Mouse (Mus musculus) liver, embryonic 14.5 days (tissue): Measurements from ENCODE around the gene Whrn. TPM values are rescaled to one million over a fixed set of nuclear protein-coding genes. Genes with fewer than 3 reads are reported as not detected.

Experiments
- ATAC-seq: fragments of 200-750 bp; cut with Nextera tagmentation; 2 replicates; pipeline ENCODE4 v1.8.0; 2017; ENCODE audit warnings: moderate number of reproducible peaks, mild to moderate bottlenecking, moderate library complexity; ENCODE audit not compliant: insufficient read depth
- DNase-seq, 3 experiments: peaks; one replicate each; pipeline ENCODE4 v3.0.0-alpha.2; 2012 to 2013; ENCODE audit warnings: low read depth in 3 of 3, low spot score in 3 of 3
- H3K27ac ChIP-seq: fragments of 300-500 bp; sonication (generic); 2 replicates; pipeline ENCODE4 v1.5.1; 2014; ENCODE audit warnings: moderate library complexity, mild to moderate bottlenecking, control low read depth, inconsistent platforms
- H3K27me3 ChIP-seq: fragments of 300-500 bp; sonication (generic); 2 replicates; pipeline ENCODE4 v1.6.1; 2014; ENCODE audit warnings: mild to moderate bottlenecking, low read length, moderate library complexity; ENCODE audit not compliant: control insufficient read depth, insufficient read depth
- H3K36me3 ChIP-seq: fragments of 300-500 bp; sonication (generic); replicated peaks from 2 replicates; pipeline ENCODE4 v1.6.1; 2014; ENCODE audit warnings: low read depth; ENCODE audit not compliant: control insufficient read depth, insufficient read depth
- H3K4me1 ChIP-seq, 2 experiments: fragments of 200-500 bp in 1 of 2; fragments of 300-500 bp in 1 of 2; sonication (generic) in 1 of 2; replicated peaks; 2 replicates each; pipeline ENCODE4 v1.6.1; 2012 to 2014; ENCODE audit warnings: antibody characterized with exemption in 1 of 2, inconsistent platforms in 1 of 2, low read length in 1 of 2; ENCODE audit not compliant: control insufficient read depth in 2 of 2, insufficient read depth in 2 of 2
- H3K4me2 ChIP-seq: fragments of 300-500 bp; sonication (generic); 2 replicates; pipeline ENCODE4 v1.6.1; 2014; ENCODE audit warnings: low read depth, mild to moderate bottlenecking, control low read depth, moderate library complexity
- H3K4me3 ChIP-seq, 2 experiments: fragments of 200-500 bp in 1 of 2; fragments of 300-500 bp in 1 of 2; sonication (generic) in 1 of 2; 2 replicates each; pipeline ENCODE4 v1.5.1; 2012 to 2014; ENCODE audit warnings: low read depth in 2 of 2, low read length in 2 of 2, mild to moderate bottlenecking in 2 of 2, control low read depth in 1 of 2, inconsistent platforms in 1 of 2, moderate library complexity in 1 of 2; ENCODE audit not compliant: insufficient read depth in 1 of 2
- H3K9ac ChIP-seq: fragments of 300-500 bp; sonication (generic); replicated peaks from 2 replicates; pipeline ENCODE4 v1.6.1; 2014; ENCODE audit warnings: mild to moderate bottlenecking, control low read depth, moderate library complexity
- H3K9me3 ChIP-seq: fragments of 300-500 bp; sonication (generic); 2 replicates; pipeline ENCODE4 v1.6.1; 2016; ENCODE audit warnings: low read length, mixed read lengths; ENCODE audit not compliant: control insufficient read depth
- CTCF ChIP-seq: IDR thresholded peaks from 2 replicates; pipeline ENCODE4 v1.5.1; 2016; ENCODE audit warnings: antibody characterized with exemption, low read depth, control low read depth
- EP300 ChIP-seq: IDR thresholded peaks from 2 replicates; pipeline ENCODE4 v1.6.1; 2016; ENCODE audit warnings: antibody characterized with exemption, low read depth
- WGBS: fragments of 180-500 bp; shearing (Covaris S2); extraction: QIAGEN DNeasy Blood & Tissue Kit; methylation state at CpG from one replicate; pipeline ENCODE4 v1.1.7; 2014; ENCODE audit not compliant: insufficient replicate concordance; 5-methylcytosine and 5-hydroxymethylcytosine counted together
- polyA plus RNA-seq, 2 experiments: library from polyadenylated mRNA; depleted of rRNA in 1 of 2; stranded (reverse) in 1 of 2; unstranded in 1 of 2; fragments of >200 nt; fragmentation: Nextera tagmentation in 1 of 2; extraction: Ambion mirVana in 1 of 2; gene quantifications; 2 replicates each; pipeline versions ENCODE4 v1.2.1 to v1.2.3; 2012 to 2014

The Whrn gene
- polyA plus RNA-seq, 2 experiments: 0.29 to 0.61 TPM

DNA sequence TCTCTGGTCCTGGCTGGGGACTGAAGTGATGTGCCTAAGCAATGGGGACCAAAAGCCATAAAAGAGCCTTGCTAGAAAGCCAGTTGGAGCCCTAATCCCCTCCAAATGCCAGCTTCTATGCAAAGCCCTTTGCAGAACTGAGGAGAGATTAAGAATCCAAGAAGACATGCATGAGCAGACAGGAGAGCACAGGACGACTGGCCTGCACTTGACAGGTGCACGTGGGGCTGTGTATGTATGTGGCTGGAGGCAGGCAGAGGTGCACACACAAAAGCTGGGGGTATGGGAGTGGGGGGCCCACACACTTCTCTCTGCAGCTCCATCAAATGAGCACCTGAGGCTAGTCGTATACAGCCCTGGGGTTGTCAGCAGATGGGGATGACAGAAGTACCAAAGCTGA, 5.6 kb downstream of the Whrn start:
- Histone ChIP-seq H3K4me3 (no peak overlapping the region), H3K27ac (no peak overlapping the region), H3K27me3 (peaks cover 20% of the 10 kb centered on the region), H3K9me3 (no peaks in the 10 kb centered on the region), H3K4me1 (no peaks in the 10 kb centered on the region), H3K4me2 (no peak overlapping the region), H3K9ac (no peak overlapping the region), H3K36me3 (no peaks in the 10 kb centered on the region)
- no peak for TF ChIP-seq EP300
- no peak for TF ChIP-seq CTCF
- DNase-seq: no peak
- WGBS: 49% methylated on average over 3 of the region's 3 CpGs
- ATAC-seq: no peak

DNA sequence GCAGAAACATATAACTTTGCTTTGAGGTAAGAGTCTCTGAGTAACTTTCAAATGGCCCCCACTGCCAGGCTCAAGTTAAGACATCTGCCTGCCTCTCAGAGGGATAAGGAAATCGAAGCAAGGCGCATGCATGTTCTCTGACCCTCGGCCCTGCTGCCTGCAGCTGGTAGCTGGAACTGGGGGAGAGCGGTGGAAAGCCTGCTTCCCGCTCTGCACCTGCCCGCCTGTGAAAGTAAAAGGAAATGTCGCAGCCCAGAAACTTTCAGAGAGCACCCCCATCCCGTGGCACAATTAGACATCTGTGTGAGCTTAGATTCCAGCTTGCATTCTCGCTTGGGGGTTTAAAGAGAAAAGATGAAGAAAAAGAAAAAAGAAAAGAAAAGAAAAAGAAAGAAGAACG, 6.1 kb downstream of the Whrn start:
- Histone ChIP-seq H3K36me3 (no peaks in the 10 kb centered on the region), H3K4me2 (no peak overlapping the region), H3K4me1 (no peaks in the 10 kb centered on the region), H3K4me3 (no peak overlapping the region), H3K9ac (no peak overlapping the region), H3K9me3 (no peaks in the 10 kb centered on the region), H3K27me3 (peaks cover 16% of the 10 kb centered on the region), H3K27ac (no peak overlapping the region)
- WGBS: 53% methylated on average over 10 of the region's 10 CpGs
- no peak for TF ChIP-seq EP300
- TF ChIP-seq CTCF: no peak
- ATAC-seq (no peak), DNase-seq (no peak)

DNA sequence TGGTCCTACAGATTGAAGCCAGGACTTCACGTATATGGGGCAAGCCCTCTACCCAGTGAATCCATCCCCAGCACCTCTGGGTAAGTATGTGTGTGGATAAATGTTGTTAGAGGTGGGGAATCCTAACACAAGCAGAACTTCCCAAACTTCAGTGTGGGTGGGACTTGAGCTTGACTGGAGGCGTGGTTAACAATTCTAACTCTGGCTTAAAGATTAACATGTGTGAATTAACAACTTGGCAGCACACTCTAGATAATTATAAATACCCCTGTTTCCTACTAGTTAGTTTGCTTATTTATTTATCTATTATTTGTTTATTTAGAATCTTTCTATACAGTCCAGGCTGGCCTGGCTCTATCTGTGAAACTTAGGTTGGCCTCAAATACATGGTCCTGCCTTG, 7.9 kb downstream of the Whrn start:
- Histone ChIP-seq H3K27me3 (no peaks in the 10 kb centered on the region; the same call in 1 of the 2 replicates), H3K4me3 (no peak overlapping the region), H3K9ac (no peak overlapping the region), H3K9me3 (no peaks in the 10 kb centered on the region), H3K4me1 (no peaks in the 10 kb centered on the region), H3K4me2 (no peak overlapping the region), H3K36me3 (no peaks in the 10 kb centered on the region), H3K27ac (no peak overlapping the region)
- 62% methylated on average over 2 of the region's 2 CpGs for WGBS
- DNase-seq (no peak), ATAC-seq (no peak)
- TF ChIP-seq CTCF: no peak
- TF ChIP-seq EP300: no peak

DNA sequence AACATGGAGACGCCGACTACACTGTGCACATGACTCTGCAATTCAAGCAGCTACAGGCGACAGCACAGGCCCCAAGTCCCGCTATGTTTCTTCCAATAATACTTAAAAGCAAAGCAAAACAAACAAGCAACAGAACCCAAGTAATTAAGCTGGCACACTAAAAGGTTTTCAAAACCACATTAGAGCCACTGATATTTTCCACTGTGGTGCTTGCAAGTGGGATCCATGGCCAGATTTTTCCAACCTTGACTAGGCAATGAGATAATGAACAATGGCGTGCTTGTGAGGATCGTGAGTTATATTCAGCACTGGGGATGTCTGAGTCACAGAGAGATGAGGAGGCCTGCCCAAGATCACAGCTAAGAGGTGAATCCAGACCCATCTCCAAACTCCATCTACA, 8.5 kb downstream of the Whrn start:
- H3K4me3 ChIP-seq: no peak overlapping the region
- TF ChIP-seq CTCF: no peak
- no peak for TF ChIP-seq EP300
- H3K9me3 ChIP-seq: no peaks in the 10 kb centered on the region
- H3K4me2 ChIP-seq: no peak overlapping the region
- DNase-seq: no peak
- H3K27me3 ChIP-seq: no peaks in the 10 kb centered on the region
- no peaks in the 10 kb centered on the region for H3K4me1 ChIP-seq
- no peak overlapping the region for H3K9ac ChIP-seq
- H3K27ac ChIP-seq: no peak overlapping the region
- H3K36me3 ChIP-seq: no peaks in the 10 kb centered on the region
- WGBS: 67% methylated on average over 6 of the region's 6 CpGs
- no peak for ATAC-seq

DNA sequence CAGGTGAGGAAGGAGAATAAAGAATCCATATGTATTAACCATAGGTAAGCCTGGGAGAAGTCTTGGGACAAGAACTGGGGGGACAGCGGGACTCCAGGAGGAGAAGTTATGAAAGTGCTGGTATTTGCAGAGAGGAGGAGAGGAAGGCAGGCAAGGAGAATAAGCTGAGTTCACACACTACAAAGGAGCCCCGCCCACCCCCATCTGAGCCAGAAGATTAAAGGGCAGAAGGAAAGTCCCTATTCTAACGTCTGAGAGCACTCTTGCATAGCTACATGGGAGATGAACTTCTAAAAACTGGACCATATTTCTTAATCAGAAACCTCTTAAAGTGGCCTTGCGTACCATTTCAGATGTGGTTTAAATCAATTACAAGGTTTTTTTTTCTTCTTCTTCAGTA, 9.3 kb downstream of the Whrn start:
- 45% methylated on average over 4 of the region's 4 CpGs for WGBS
- ATAC-seq (no peak), DNase-seq (no peak)
- H3K36me3 ChIP-seq: no peaks in the 10 kb centered on the region
- no peaks in the 10 kb centered on the region for H3K4me1 ChIP-seq
- H3K4me2 ChIP-seq: no peak overlapping the region
- no peak overlapping the region for H3K9ac ChIP-seq
- no peak overlapping the region for H3K27ac ChIP-seq
- H3K9me3 ChIP-seq: no peaks in the 10 kb centered on the region
- H3K27me3 ChIP-seq: no peaks in the 10 kb centered on the region
- H3K4me3 ChIP-seq: no peak overlapping the region
- TF ChIP-seq CTCF (no peak), EP300 (no peak)
